Mouse (Mus musculus): ENCODE data around the gene Xrcc4. TPM values are rescaled to one million over a fixed set of nuclear protein-coding genes. Genes with fewer than 3 reads are reported as not detected.

Gene Xrcc4
- polyA plus RNA-seq, 1 experiment = 20.8 TPM

DNA sequence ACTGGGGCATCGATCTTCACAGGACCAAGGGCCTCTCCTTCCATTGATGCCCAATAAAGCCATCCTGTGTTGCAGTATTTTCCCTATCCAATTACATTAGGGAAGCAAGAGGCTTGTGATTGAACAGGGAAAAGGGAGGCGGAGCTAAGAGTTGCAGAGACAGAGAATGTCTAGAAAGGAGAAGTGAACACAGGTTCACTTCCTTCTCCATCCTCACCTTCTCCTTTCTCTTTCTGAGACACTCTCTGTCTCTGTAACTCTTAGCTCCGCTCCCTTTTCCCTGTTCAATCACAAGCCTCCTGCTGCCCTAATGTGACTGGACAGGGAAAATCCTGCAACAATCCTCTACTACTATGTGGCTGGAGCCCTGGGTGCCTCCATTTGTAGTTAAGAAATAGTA is 254.9 kb downstream of the Xrcc4 start:
- Histone ChIP-seq H3K4me3 (ENCODE audit: insufficient read depth, low read length) (no peak overlapping the region), H3K27ac (ENCODE audit: insufficient read depth, low read depth, low read length) (no peak overlapping the region), H3K4me1 (ENCODE audit: control insufficient read depth, insufficient read depth, low read length) (peaks cover 12% of the 10 kb centered on the region)
- TF ChIP-seq CTCF (IDR thresholded peaks at IDR 0.05; ENCODE audit: low read depth, low read length) (no peak), POLR2A (IDR thresholded peaks at IDR 0.05; ENCODE audit: borderline replicate concordance, low read depth, low read length) (no peak)

DNA sequence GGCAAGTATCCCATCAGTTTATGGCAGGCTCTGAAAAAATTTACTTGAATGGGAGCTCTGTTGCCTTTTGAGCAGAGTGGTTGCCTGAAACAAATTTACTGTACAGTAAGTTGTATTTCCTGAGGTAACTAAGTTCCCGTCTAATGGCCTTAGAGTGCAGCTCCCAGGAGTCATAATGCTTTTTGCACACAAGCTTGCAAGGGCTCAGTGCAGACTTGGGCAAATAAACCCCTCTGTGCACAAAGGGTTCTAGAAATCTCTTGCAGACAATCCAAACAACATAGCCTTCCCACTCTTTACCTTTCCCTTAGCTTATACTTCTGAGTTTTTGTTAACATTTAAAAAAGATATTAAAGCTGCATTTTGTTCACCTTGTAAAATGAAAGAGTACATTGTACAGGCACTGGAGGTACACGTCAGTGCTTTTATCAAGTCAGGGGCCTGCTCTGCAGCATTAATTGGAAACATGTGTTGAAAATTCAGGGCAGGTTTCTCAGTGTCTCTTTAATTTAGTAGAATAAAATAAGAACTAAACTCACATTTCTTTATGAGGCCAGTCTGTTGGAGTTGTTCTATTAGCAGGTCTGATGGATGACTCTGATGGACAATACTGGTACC is 256.2 kb downstream of the Xrcc4 start:
- Histone ChIP-seq H3K27ac (ENCODE audit: insufficient read depth, low read depth, low read length) (no peak overlapping the region), H3K4me3 (ENCODE audit: insufficient read depth, low read length) (no peak overlapping the region), H3K4me1 (ENCODE audit: control insufficient read depth, insufficient read depth, low read length) (peaks cover 12% of the 10 kb centered on the region)
- TF ChIP-seq CTCF (IDR thresholded peaks at IDR 0.05; ENCODE audit: low read depth, low read length) (no peak), POLR2A (IDR thresholded peaks at IDR 0.05; ENCODE audit: borderline replicate concordance, low read depth, low read length) (no peak)

DNA sequence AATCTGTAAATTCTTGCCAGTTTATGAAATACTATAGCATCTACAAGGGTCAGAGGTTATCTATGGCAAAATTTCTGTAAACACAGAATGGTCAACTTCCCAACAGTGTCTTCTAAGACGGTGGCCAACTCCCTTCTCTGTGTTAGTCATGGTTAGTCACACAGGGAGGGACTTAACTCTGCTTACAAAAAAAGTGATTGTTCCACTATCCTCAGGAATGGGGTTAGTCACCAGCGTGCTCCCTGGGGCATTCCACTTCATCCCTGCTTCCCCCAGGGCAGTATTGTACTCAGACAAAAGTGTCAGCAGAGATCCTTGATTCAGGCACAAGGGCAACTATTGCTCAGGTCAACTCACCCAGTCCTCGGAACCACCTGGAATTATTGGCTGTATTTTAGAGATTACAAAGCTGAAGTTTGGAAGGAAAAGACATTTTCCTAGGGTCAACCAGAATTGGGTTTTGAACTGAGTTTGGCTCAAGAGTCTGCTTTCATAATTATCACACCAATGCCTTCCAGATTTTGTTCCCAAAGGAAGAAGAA is 260.9 kb downstream of the Xrcc4 start:
- Histone ChIP-seq H3K4me1 (ENCODE audit: control insufficient read depth, insufficient read depth, low read length) (peaks cover 3% of the 10 kb centered on the region), H3K27ac (ENCODE audit: insufficient read depth, low read depth, low read length) (no peak overlapping the region), H3K4me3 (ENCODE audit: insufficient read depth, low read length) (no peak overlapping the region)
- no peak for TF ChIP-seq POLR2A (IDR thresholded peaks at IDR 0.05; ENCODE audit: borderline replicate concordance, low read depth, low read length)
- no peak for TF ChIP-seq CTCF (IDR thresholded peaks at IDR 0.05; ENCODE audit: low read depth, low read length)

DNA sequence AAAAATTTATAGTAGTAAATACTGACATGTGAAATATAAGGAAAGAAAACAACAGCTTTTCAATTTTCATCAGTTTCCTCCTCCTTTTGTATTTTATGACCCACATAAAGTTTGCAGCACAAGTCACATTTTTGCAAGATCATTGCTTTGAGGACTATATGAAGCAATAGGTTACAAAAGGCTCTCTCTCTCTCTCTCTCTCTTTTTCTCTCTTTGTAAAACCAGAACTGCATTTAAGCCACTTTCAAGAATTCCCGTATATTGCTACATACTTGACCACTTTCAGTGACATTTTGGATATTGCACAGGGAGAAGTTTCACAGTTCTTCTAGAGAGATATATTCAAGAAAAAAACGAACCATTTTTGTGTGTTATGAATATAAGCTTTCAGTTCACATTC is 261.6 kb downstream of the Xrcc4 start:
- Histone ChIP-seq H3K4me3 (ENCODE audit: insufficient read depth, low read length) (no peak overlapping the region), H3K4me1 (ENCODE audit: control insufficient read depth, insufficient read depth, low read length) (peaks cover 3% of the 10 kb centered on the region), H3K27ac (ENCODE audit: insufficient read depth, low read depth, low read length) (no peak overlapping the region)
- TF ChIP-seq POLR2A (IDR thresholded peaks at IDR 0.05; ENCODE audit: borderline replicate concordance, low read depth, low read length) = no peak
- no peak for TF ChIP-seq CTCF (IDR thresholded peaks at IDR 0.05; ENCODE audit: low read depth, low read length)

DNA sequence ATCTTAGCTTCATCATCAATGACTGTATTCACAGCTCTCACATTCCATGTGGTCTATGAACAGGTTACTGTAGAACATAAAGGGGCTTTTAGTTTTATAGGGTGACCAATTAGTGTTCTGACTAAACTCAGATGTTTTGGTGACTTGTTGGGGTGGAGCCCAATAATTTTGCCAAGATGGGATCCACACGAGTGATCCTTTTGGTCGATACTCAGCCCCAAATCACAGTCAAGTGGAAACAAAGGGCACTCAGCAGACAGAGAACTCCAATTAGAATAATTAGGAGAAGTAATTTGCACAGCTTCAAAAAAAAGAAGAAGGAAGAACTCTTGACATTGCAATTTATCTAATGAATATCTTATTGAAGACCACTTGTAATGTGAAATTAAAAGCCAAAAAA is 274.9 kb downstream of the Xrcc4 start:
- Histone ChIP-seq H3K27ac (ENCODE audit: insufficient read depth, low read depth, low read length) (no peak overlapping the region), H3K4me1 (ENCODE audit: control insufficient read depth, insufficient read depth, low read length) (no peaks in the 10 kb centered on the region), H3K4me3 (ENCODE audit: insufficient read depth, low read length) (no peak overlapping the region)
- TF ChIP-seq CTCF (IDR thresholded peaks at IDR 0.05; ENCODE audit: low read depth, low read length) (no peak), POLR2A (IDR thresholded peaks at IDR 0.05; ENCODE audit: borderline replicate concordance, low read depth, low read length) (no peak)

DNA sequence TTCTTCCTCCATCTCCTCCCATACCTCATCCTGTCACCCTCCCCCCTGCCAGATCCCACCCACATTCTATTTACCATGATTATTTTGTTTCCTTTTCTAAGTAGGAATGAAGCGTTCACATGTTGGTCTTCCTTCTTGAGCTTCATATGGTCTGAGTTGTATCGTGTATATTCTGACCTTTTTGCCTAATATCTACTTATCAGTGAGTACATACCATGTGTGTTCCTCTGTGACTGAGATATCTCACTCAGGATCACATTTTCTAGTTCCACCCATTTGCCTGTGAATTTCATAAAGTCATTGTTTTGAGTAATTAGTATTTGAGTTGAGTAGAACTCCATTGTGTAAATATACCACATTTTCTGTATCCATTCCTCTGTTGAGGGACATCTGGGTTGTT is 277.2 kb downstream of the Xrcc4 start:
- Histone ChIP-seq H3K4me3 (ENCODE audit: insufficient read depth, low read length) (no peak overlapping the region), H3K27ac (ENCODE audit: insufficient read depth, low read depth, low read length) (no peak overlapping the region), H3K4me1 (ENCODE audit: control insufficient read depth, insufficient read depth, low read length) (no peaks in the 10 kb centered on the region; the same call in 1 of the 2 replicates)
- TF ChIP-seq POLR2A (IDR thresholded peaks at IDR 0.05; ENCODE audit: borderline replicate concordance, low read depth, low read length) = no peak
- TF ChIP-seq CTCF (IDR thresholded peaks at IDR 0.05; ENCODE audit: low read depth, low read length) = no peak

DNA sequence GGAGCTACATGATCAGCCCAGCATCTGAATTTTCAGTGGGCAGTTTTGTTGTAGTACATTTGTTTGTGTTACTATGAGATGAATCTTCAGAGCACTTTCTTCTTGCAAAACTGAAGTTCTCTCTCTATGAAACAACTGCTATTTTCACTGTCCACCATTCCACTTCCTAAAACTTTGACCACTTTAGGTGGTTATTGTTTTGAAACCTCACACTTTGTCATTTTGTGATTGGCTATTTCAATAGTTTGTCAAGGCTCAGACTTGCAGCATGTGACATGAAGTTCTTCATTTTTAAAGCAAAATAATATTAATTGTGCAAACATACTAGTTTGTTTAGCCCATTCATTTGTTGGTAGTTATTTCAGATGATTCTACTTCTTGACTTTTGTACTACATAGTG is 280.4 kb downstream of the Xrcc4 start:
- no peaks in the 10 kb centered on the region; the same call in 1 of the 2 replicates for H3K4me1 ChIP-seq (ENCODE audit: control insufficient read depth, insufficient read depth, low read length)
- no peak overlapping the region for H3K4me3 ChIP-seq (ENCODE audit: insufficient read depth, low read length)
- TF ChIP-seq CTCF (IDR thresholded peaks at IDR 0.05; ENCODE audit: low read depth, low read length) (no peak), POLR2A (IDR thresholded peaks at IDR 0.05; ENCODE audit: borderline replicate concordance, low read depth, low read length) (no peak)
- H3K27ac ChIP-seq (ENCODE audit: insufficient read depth, low read depth, low read length) = no peak overlapping the region

DNA sequence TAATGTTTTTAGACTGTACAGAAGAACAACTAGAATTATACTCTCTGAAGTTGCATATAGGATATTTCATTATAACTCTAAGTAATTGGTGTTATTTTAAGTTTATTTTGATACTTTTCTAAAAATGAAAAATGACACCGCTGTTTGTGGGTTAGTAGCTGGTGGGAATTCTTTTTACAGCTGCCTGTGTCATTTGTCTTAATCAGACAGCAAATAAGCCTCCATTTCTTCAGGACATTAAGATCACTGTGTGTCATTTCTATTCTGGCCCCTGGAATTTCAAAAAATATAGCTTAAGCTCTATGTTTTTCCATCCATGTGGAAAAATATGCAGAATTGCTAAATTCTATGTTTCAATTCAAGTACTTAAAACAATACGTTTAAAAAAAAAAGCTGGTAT is 287.5 kb downstream of the Xrcc4 start:
- TF ChIP-seq CTCF (IDR thresholded peaks at IDR 0.05; ENCODE audit: low read depth, low read length) = no peak
- TF ChIP-seq POLR2A (IDR thresholded peaks at IDR 0.05; ENCODE audit: borderline replicate concordance, low read depth, low read length) = no peak

DNA sequence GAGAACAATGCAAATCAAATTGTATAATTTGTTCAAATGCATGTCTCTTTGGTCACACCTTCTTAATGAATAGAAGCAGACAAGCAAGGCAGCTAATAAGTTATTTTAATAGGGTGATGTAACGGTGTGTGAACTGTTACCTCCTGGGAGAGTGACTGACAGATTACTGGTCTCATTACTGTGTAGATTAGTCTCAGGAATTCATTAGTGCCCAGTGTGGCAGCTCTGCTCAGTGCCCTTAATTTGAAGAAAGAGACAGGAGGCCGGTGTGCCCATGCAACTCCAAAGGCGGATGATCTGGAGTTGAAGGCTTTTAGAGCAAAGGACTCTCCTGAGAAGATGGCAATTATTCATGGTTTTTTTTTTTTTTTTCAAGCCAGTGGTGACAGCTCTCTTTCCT is 291.7 kb downstream of the Xrcc4 start:
- H3K4me3 ChIP-seq (ENCODE audit: insufficient read depth, low read length) = no peak overlapping the region
- H3K27ac ChIP-seq (ENCODE audit: insufficient read depth, low read depth, low read length) = no peak overlapping the region
- H3K4me1 ChIP-seq (ENCODE audit: control insufficient read depth, insufficient read depth, low read length) = no peaks in the 10 kb centered on the region
- TF ChIP-seq CTCF (IDR thresholded peaks at IDR 0.05; ENCODE audit: low read depth, low read length) = no peak
- no peak for TF ChIP-seq POLR2A (IDR thresholded peaks at IDR 0.05; ENCODE audit: borderline replicate concordance, low read depth, low read length)

More for the DNA sequence above, 287.5 kb downstream of the Xrcc4 start:
- Histone ChIP-seq H3K27ac (ENCODE audit: insufficient read depth, low read depth, low read length) (no peak overlapping the region), H3K4me1 (ENCODE audit: control insufficient read depth, insufficient read depth, low read length) (no peaks in the 10 kb centered on the region), H3K4me3 (ENCODE audit: insufficient read depth, low read length) (no peak overlapping the region)

DNA sequence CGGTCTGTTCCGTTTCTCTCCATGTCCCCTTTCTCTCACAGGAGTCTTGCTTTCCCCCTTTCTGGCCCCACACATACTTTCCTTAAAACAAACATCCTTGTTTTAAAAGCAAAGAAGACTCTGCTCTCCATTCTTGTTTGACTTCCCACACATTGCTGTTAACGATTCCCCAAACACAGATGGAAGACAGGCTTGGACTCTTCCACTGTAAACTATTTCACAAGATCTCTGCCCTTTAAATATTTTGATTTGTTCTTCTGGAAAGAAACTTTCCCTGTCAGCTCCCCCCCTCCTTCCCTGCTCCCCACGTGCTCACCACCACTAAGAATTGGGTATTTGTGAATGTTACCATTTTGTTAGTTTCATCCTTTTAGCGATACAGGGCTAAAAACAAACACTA is 297.9 kb downstream of the Xrcc4 start:
- Histone ChIP-seq H3K27ac (ENCODE audit: insufficient read depth, low read depth, low read length) (no peak overlapping the region), H3K4me1 (ENCODE audit: control insufficient read depth, insufficient read depth, low read length) (no peaks in the 10 kb centered on the region), H3K4me3 (ENCODE audit: insufficient read depth, low read length) (no peak overlapping the region)
- no peak for TF ChIP-seq POLR2A (IDR thresholded peaks at IDR 0.05; ENCODE audit: borderline replicate concordance, low read depth, low read length)
- no peak for TF ChIP-seq CTCF (IDR thresholded peaks at IDR 0.05; ENCODE audit: low read depth, low read length)
